Mouse (Mus musculus): ENCODE results near the gene Pde7b. TPM values are rescaled to one million over a fixed set of nuclear protein-coding genes. Genes with fewer than 3 reads are reported as not detected.

Pde7b gene
- polyA plus RNA-seq, 1 experiment from 2014 or later: 9.5 TPM

DNA sequence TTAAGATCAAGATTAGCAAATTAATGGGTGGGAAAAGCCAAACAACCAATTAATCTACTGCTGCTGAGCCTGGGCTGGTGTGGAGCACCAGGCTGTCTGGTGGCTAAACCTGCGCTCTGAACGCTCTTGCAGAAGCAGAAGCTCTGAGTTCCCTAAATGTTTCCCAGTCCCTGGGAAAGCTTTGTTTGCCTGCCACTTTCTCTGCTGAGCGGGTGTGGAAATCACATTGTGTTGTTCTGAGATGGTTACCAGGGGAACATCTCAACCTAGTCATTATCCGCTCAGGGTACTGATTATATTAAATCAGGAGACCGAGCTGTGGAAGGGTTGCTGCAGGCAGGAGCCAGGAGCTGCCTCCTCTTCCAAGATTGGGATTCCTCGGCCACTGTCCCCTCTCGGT is 250.0 kb downstream of the Pde7b start:
- Histone ChIP-seq H3K4me2 (replicated peaks) (no peak overlapping the region), H3K27ac (no peak overlapping the region), H3K4me3 (no peak overlapping the region), H3K9ac (no peak overlapping the region), H3K9me3 (no peaks in the 10 kb centered on the region), H3K36me3 (no peaks in the 10 kb centered on the region), H3K27me3 (no peaks in the 10 kb centered on the region), H3K4me1 (0 out of 2 replicates have a peak, but pooled peaks cover 4% of the 10 kb centered on the region)
- WGBS: 63% methylated on average over 7 of the region's 7 CpGs
- no peak for ATAC-seq (ENCODE audit: low FRiP score, low read depth)

DNA sequence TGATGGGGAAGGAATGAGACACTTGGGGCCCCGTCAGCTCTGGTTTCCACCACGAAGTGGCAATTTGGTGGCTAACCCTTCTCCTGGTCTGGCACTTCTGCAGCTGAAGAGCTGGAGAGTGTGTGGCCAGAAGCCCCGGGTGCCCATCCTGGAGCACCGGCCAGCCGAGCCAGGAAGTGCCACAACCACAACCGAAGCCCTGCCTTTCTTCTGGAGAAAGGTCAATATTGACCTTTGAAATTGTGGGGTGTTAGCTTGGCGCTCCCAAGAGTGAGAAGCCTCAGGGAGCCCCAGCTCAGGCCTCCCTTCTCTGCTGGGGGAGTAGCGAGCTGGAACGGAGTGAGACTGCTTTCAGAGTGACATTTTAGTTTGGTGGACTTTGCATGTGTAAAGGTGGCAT is 250.8 kb downstream of the Pde7b start:
- Histone ChIP-seq H3K9ac (no peak overlapping the region), H3K4me1 (0 out of 2 replicates have a peak, but pooled peaks cover 4% of the 10 kb centered on the region), H3K27me3 (no peaks in the 10 kb centered on the region), H3K4me3 (no peak overlapping the region), H3K27ac (no peak overlapping the region), H3K4me2 (replicated peaks) (no peak overlapping the region), H3K36me3 (no peaks in the 10 kb centered on the region), H3K9me3 (no peaks in the 10 kb centered on the region)
- ATAC-seq (ENCODE audit: low FRiP score, low read depth): no peak
- 75% methylated on average over 9 of the region's 9 CpGs for WGBS

DNA sequence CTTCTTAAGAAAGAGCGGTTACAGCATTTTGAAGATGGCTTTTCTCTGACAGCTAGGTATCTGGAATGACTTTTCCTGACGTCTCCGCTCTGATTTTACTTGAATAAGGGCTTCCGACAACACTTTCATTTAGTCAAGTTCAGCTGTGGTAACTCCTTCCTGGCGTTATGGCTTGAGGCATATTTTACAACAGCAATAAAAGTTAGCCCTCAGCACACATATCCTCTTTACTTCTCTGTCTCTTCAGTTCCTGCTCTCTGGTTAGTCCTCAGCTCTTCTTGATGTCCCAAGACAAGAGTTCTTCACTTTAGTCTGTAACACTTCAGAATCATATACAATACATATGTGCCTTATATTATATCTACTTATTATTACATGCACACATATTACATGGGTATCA is 251.4 kb downstream of the Pde7b start:
- Histone ChIP-seq H3K4me2 (replicated peaks) (no peak overlapping the region), H3K9ac (no peak overlapping the region), H3K9me3 (no peaks in the 10 kb centered on the region), H3K27me3 (no peaks in the 10 kb centered on the region), H3K36me3 (no peaks in the 10 kb centered on the region), H3K27ac (no peak overlapping the region), H3K4me3 (no peak overlapping the region), H3K4me1 (0 out of 2 replicates have a peak, but pooled peaks cover 4% of the 10 kb centered on the region)
- ATAC-seq (ENCODE audit: low FRiP score, low read depth): no peak
- WGBS: 63% methylated on average over 5 of the region's 5 CpGs

DNA sequence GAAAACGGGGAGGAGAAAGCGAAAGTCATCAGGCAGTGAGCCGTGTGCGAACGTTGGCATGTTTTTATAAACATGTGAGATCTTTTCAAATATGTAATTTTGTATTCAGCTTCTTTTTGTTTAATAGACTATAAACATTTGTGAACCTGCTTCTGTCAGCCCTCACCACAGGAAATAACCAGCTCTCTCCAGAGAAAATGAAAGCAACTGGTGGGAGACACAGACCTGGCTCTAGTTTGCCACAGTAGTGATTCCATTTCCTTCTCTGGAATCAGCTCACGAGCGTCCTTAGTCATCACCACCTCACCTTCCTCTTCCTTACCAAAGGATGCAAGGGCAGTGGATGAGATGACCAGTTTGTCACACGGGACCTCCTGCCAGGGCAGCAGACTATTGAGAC is 252.9 kb downstream of the Pde7b start:
- Histone ChIP-seq H3K9ac (no peak overlapping the region), H3K4me1 (0 out of 2 replicates have a peak, but pooled peaks cover 8% of the 10 kb centered on the region), H3K9me3 (no peaks in the 10 kb centered on the region), H3K27me3 (no peaks in the 10 kb centered on the region), H3K4me3 (no peak overlapping the region), H3K36me3 (no peaks in the 10 kb centered on the region), H3K4me2 (replicated peaks) (no peak overlapping the region), H3K27ac (no peak overlapping the region)
- 86% methylated on average over 8 of the region's 8 CpGs for WGBS
- no peak for ATAC-seq (ENCODE audit: low FRiP score, low read depth)

DNA sequence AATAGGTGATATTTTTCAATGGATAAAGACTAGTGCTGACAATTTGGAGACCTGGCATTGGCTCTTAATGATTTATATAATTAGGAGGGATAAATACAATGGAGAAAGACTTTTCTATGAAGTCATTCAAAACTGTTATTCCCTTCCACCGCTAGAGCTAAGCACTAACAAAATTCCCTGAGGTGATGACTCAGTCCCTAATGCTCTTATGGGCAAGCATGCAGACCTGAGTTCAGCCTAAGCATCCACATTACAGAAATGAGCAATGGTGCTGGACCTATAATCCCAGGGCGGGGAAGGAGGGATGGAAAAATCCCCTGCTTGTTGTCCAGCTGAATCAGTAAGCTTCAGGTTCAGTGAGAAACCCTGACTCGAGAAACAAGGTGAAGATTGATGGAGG is 260.2 kb downstream of the Pde7b start:
- no peak for ATAC-seq (ENCODE audit: low FRiP score, low read depth)
- H3K9me3 ChIP-seq: no peaks in the 10 kb centered on the region
- H3K27me3 ChIP-seq: no peaks in the 10 kb centered on the region
- H3K36me3 ChIP-seq: no peaks in the 10 kb centered on the region
- H3K4me2 ChIP-seq (replicated peaks): no peak overlapping the region
- H3K4me1 ChIP-seq: peaks cover 8% of the 10 kb centered on the region
- WGBS: 77% methylated on average over 3 of the region's 3 CpGs
- no peak overlapping the region for H3K9ac ChIP-seq
- no peak overlapping the region for H3K27ac ChIP-seq
- no peak overlapping the region for H3K4me3 ChIP-seq

DNA sequence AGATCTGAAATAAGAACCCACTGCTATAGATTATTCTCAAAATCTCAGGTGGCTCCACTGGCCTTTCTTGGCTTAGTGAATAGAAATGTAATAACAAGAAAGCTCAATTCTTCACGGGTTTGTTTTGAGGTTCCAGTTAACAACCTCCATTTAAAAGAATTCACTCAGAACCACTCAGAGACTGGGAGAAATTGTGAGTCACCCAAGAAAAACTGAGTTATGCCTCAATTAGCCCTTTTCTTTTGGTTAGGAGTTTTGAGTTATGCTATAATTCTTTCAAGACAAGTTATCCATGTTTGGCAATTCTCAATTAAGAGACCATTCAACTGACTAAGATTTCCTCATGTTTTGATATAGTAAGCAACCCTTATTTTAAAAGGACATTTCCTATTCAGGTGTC is 260.9 kb downstream of the Pde7b start:
- H3K9ac ChIP-seq: no peak overlapping the region
- no peaks in the 10 kb centered on the region for H3K27me3 ChIP-seq
- H3K36me3 ChIP-seq: no peaks in the 10 kb centered on the region
- ATAC-seq (ENCODE audit: low FRiP score, low read depth): no peak
- H3K27ac ChIP-seq: no peak overlapping the region
- no peaks in the 10 kb centered on the region for H3K9me3 ChIP-seq
- WGBS: 83% methylated on average over 1 of the region's 1 CpGs
- no peak overlapping the region for H3K4me3 ChIP-seq
- peaks cover 8% of the 10 kb centered on the region for H3K4me1 ChIP-seq
- H3K4me2 ChIP-seq (replicated peaks): no peak overlapping the region

DNA sequence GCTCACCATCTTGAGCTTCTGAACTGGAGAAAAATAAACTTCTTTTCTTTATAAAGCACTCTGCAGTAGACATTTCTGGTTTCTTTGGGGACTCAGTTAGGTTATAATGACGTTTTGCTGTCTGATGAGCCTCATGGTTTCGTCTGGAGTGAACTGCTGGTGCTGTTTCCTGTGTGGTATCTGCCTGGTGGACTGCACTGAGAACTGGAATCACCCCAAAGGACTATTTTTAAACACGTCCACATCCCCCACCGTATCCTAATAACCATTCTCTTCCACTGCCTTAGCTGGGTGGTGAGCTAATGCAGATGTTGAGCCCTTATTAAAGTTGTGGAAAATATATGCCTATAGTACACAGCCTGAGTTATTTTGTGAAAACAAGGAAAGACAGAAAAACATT is 262.3 kb downstream of the Pde7b start:
- Histone ChIP-seq H3K27ac (no peak overlapping the region), H3K4me2 (replicated peaks) (no peak overlapping the region), H3K36me3 (no peaks in the 10 kb centered on the region), H3K4me1 (peaks cover 7% of the 10 kb centered on the region), H3K9me3 (no peaks in the 10 kb centered on the region), H3K9ac (no peak overlapping the region), H3K27me3 (no peaks in the 10 kb centered on the region), H3K4me3 (no peak overlapping the region)
- 72% methylated on average over 4 of the region's 4 CpGs for WGBS
- ATAC-seq (ENCODE audit: low FRiP score, low read depth): no peak

DNA sequence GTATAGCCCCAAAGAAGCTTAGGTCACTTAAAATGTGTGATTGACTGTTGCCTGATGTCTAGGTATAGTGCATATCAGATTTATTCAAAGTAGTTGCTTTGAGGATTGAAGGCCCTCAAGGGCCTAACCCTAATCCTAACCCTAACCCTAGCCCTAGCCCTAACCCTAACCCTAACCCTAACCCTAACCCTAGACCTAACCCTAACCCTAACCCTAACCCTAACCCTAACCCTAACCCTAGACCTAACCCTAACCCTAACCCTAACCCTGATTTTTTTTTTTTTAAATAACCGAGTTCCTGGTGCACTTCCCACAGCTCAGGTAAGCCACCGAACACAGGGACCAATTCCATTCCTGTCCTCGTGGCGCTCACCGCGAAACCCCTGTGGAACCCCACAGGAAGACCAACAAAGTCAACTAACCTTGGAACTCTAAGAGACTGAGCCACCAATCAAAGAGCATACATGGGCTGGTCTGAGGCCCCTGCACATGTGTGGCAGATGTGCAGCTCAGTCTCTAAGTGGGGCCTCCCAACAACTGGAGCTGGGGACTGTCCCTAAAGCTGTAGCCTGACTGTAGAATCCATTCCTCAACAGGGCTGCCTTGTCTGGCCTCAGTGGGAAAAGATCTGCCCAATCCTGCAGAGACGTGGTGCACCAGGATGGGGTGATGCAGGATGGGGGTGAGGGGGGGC is 265.1 kb downstream of the Pde7b start:
- WGBS: 91% methylated on average over 7 of the region's 7 CpGs
- H3K27ac ChIP-seq: no peak overlapping the region
- H3K4me3 ChIP-seq: no peak overlapping the region
- H3K36me3 ChIP-seq: no peaks in the 10 kb centered on the region
- no peaks in the 10 kb centered on the region for H3K9me3 ChIP-seq
- no peak overlapping the region for H3K9ac ChIP-seq
- no peak for ATAC-seq (ENCODE audit: low FRiP score, low read depth)
- no peak overlapping the region for H3K4me2 ChIP-seq (replicated peaks)
- H3K27me3 ChIP-seq: no peaks in the 10 kb centered on the region
- H3K4me1 ChIP-seq: peaks cover 4% of the 10 kb centered on the region

DNA sequence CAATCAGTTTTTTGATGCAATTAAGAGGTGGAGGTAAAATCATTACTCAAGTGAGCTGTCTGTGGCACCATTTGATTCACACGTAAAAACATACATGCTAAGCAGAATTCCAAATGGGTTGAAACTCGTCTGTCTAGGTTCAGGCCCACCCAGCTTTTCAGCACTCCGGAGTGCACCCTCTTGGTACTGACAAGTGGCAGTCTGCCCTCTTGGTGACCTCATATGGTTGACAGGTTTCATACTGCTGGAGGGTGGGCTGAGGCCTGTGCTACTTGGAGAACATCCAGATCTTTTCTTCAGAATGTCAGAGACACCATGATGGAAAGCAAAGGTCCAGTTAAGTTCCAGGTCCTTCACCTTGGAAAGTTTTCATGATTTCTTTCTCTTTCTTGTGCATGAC is 265.7 kb downstream of the Pde7b start:
- WGBS: 69% methylated on average over 3 of the region's 3 CpGs
- ATAC-seq (ENCODE audit: low FRiP score, low read depth): no peak

DNA sequence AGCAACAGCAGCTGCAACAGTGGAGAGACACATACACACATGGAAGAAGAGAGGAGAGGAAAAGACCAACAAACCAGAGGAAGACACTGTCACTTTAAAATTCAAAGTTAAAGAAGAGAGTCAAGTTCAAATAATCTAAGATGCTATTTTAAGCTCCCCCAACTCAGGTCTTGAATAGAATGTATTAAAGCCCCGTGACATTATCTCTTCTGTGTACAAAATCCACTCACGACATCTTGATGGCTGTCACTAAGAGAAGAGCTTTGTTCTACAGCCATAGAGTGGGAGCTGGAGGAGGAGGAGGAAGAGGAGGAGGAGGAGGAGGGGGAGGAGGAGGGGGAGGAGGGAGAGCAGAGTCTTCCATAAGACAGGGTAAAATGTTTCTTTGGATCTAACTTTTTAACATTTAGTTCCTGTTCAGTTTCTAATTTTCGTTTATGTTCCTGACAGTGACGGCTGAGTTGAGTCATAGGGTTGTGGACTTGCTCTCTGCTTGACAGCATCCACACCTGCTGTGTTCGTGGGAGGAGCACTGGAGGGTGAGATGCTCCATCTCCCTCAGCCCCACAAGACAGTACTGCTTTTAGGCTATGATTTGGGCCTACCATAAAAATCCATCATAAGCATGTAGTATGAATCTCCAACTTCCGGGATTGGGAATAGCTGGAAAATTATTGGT is 270.4 kb downstream of the Pde7b start:
- H3K27ac ChIP-seq: no peak overlapping the region
- WGBS: 82% methylated on average over 6 of the region's 6 CpGs
- no peak overlapping the region for H3K4me2 ChIP-seq (replicated peaks)

More for the DNA sequence above, 265.7 kb downstream of the Pde7b start:
- H3K36me3 ChIP-seq: no peaks in the 10 kb centered on the region
- H3K9ac ChIP-seq: no peak overlapping the region
- H3K9me3 ChIP-seq: no peaks in the 10 kb centered on the region
- H3K27ac ChIP-seq: no peak overlapping the region
- no peak overlapping the region for H3K4me3 ChIP-seq
- peaks cover 4% of the 10 kb centered on the region for H3K4me1 ChIP-seq
- H3K4me2 ChIP-seq (replicated peaks): no peak overlapping the region
- H3K27me3 ChIP-seq: no peaks in the 10 kb centered on the region

DNA sequence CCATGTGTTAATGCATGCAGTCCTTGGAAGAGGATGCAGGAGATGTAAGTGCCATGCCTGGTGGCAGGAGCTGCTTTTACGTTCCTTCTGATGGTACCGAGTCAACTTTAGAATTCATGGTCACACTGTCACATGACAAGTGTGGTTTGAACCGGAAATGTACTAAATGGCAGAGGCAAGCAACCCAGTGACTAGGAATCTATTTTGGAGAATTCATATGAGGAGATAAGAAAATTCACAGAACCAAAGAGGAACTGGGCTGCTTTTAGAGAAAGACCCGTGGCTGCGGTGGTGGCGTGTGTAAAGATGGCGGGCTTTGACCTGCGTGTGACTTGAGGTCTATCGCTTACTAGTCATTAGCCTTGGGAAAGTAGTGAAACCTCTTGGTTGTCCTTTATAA is 287.4 kb downstream of the Pde7b start:
- H3K27ac ChIP-seq: no peak overlapping the region

More for the DNA sequence above, 270.4 kb downstream of the Pde7b start:
- ATAC-seq (ENCODE audit: low FRiP score, low read depth): no peak
- no peak overlapping the region for H3K9ac ChIP-seq
- no peaks in the 10 kb centered on the region for H3K4me1 ChIP-seq
- H3K36me3 ChIP-seq: no peaks in the 10 kb centered on the region
- H3K27me3 ChIP-seq: no peaks in the 10 kb centered on the region
- no peak overlapping the region for H3K4me3 ChIP-seq
- H3K9me3 ChIP-seq: no peaks in the 10 kb centered on the region

DNA sequence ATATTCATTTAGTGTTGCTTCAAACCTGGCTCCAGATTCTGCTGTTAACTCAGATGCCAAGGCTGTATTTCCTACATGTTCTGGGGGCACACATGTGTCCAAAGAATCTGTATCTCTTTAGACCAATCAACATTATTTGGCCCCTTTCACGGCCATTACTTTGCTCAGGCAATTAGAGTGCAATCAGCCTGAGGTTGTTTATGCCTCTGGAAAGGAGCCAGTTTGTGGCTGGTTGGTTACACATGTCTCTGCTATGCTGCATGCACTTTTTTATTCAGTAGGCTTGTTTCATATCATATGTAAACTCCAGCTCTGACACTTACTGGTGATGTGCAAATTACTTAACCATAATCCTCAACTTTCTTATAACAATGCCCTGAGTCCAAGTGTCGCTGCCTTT is 287.9 kb downstream of the Pde7b start:
- Histone ChIP-seq H3K4me2 (replicated peaks) (no peak overlapping the region), H3K4me1 (0 out of 2 replicates have a peak, but pooled peaks cover 5% of the 10 kb centered on the region), H3K9ac (no peak overlapping the region), H3K4me3 (no peak overlapping the region), H3K27ac (no peak overlapping the region), H3K36me3 (no peaks in the 10 kb centered on the region; the same call in 1 of the 2 replicates), H3K27me3 (no peaks in the 10 kb centered on the region), H3K9me3 (no peaks in the 10 kb centered on the region)
- ATAC-seq (ENCODE audit: low FRiP score, low read depth): no peak
- 57% methylated on average over 2 of the region's 2 CpGs for WGBS

More for the DNA sequence above, 287.4 kb downstream of the Pde7b start:
- no peak overlapping the region for H3K4me2 ChIP-seq (replicated peaks)
- H3K9me3 ChIP-seq: no peaks in the 10 kb centered on the region
- no peak overlapping the region for H3K9ac ChIP-seq
- H3K4me3 ChIP-seq: no peak overlapping the region
- H3K27me3 ChIP-seq: no peaks in the 10 kb centered on the region
- 0 out of 2 replicates have a peak, but pooled peaks cover 5% of the 10 kb centered on the region for H3K4me1 ChIP-seq
- ATAC-seq (ENCODE audit: low FRiP score, low read depth): no peak
- H3K36me3 ChIP-seq: no peaks in the 10 kb centered on the region; the same call in 1 of the 2 replicates
- 88% methylated on average over 9 of the region's 9 CpGs for WGBS
